Mouse (Mus musculus): ENCODE data around the gene Col5a1.

The Col5a1 gene

DNA sequence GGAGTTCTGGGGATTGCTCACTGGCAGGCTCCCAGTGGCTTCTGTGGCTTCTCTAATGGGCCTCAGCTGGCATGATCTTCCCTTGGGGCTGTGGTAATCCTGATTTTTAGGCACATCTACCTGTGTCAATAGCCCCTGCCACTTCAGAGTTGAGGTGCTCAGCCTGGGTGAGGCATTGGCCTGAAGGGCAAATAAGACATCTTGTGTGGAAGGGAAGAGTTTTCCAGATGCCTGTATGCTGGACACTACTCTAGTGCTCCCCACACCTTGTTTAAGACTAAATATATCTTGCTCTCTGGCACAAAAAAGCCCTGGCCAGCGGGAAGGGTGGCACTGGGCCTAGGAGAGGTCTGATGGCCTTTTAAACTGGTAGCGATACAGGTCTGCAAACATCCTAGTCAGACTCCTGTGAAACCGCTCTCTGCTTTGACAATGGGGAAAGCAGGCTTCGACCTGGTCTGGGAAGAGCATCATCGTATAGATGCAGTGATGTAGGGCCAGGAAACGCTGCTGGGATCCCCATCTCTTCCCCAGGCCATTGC, 33.2 kb downstream of the Col5a1 start:
- in situ Hi-C loops (cut with MboI, MseI) = no loop called here

GRCm38 (mm10) chr2:27922053-27922452, 35.8 kb downstream of the Col5a1 start:
- in situ Hi-C loops (cut with MboI, MseI) = loop anchor here in 1 of 2 experiments (10.0 kb wide), 1 partner anchor 1407 kb away; the partner anchor contains the start of gene Notch1

- in situ Hi-C loops (cut with MboI, MseI) = loop anchor here in 1 of 2 experiments (10.0 kb wide), 1 partner anchor 1409 kb away; the partner anchor contains the start of gene Notch1
These were observed 37.5 kb downstream of the Col5a1 start for GRCm38 (mm10) chr2:27923718-27924117.

DNA sequence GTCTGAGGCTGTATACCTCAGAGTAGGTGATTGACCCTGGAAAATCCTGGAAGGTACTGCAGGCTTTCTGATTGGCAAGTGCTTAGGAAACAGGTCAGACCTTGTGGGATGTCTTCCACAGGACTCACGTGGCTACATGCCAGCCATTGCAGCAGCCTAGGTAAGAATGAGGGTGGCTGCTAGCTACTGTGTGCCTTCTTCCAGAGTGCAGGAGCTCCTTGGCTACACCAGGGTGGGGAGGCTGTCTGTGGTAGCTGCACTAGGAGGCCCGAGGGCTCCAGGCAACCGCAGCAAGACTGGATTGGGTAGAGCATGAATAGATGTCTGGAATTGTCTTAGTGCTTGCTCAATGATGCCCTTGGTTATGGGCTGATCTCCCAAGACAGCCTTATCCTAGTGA, 38.2 kb downstream of the Col5a1 start:
- in situ Hi-C loops (cut with MboI, MseI) = loop anchor here in 1 of 2 experiments (10.0 kb wide), 1 partner anchor 1410 kb away; the partner anchor contains the start of gene Notch1

DNA sequence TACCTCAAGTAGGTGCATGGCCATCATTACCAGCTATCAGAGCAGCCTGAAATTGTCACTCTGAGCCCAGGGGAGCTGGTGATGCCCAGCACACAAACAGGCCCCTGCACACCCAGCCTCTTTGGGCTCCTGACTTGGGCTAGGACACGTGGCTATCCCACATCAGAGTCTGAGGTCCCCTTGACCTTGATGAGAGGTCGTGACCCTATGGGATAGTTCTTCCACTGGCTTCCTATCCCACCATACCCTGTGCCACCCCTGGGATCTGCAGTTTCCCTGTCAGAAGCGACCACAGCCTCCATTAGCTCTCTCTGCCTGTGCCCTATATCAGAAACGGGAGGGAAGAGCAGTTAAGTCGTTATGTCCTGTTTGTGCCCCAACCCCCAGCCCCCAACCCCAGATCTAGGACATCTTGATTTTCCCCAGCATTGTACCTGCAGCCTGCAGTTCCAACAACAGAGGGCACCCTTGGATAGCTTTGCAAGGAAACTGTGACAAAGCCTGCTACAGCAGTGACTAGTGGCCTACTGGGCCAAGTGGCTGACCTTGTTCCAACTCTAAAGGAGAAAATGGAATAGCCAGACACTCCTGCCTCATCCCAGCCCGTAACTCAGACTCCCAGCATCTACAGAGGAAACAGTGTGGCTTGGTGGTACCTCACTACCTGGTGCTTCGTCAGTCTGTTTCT, 40.4 kb downstream of the Col5a1 start:
- in situ Hi-C loops (cut with MboI, MseI) = loop anchor here in 1 of 2 experiments (10.0 kb wide), 1 partner anchor 1412 kb away; the partner anchor contains the start of gene Notch1

DNA sequence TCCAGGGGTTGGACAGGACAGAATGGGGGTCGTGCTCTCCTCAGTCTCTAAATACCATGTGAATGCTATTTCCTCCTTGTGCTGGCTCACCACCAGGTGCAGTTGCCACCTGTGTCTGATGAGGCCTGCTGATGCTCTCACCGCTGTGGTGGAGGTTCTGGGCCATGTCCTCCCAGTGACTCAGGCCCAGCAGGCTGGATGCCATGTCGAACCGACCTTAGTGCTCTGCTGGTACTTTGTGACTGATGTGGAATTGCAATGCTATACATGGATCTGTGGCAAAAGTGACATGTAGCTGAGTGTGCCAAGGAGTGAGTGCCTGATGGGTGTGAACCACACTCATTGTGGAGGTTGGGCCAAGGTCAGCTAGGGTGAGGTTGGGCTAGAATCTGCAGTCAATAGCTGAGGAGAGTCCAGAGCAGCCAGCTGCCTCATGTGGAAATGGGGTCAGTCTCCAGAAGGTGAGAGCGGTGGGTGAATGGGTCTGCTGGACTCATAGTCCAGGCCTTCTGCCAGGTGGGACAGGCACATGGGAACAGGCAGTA, 44.3 kb downstream of the Col5a1 start:
- in situ Hi-C loops (cut with MboI, MseI) = no loop called here

DNA sequence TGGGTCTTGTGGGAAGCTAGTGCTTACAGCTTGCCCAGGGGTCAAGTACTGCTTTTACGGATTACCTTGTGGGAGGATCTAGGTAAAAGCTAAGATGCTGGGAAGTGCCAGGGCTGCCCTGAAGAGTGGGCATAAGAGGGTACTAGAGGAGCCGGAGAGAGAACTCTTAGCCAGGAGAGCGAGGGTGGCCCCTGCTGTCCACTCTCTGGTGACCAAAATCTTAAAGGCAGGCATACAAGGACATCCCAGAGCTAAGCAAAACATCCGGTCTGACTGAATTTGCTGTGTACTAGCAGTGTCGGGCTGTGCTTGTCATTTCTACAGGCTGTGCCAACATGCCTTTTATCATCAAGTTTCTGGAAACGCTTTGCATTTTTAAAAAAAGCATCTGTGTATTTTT, 44.9 kb downstream of the Col5a1 start:
- in situ Hi-C loops (cut with MboI, MseI) = no loop called here

GRCm38 (mm10) chr2:27931971-27932370, 45.7 kb downstream of the Col5a1 start:
- in situ Hi-C loops (cut with MboI, MseI) = no loop called here

- in situ Hi-C loops (cut with MboI, MseI) = no loop called here
These were observed 48.0 kb downstream of the Col5a1 start for GRCm38 (mm10) chr2:27934269-27934668.

DNA sequence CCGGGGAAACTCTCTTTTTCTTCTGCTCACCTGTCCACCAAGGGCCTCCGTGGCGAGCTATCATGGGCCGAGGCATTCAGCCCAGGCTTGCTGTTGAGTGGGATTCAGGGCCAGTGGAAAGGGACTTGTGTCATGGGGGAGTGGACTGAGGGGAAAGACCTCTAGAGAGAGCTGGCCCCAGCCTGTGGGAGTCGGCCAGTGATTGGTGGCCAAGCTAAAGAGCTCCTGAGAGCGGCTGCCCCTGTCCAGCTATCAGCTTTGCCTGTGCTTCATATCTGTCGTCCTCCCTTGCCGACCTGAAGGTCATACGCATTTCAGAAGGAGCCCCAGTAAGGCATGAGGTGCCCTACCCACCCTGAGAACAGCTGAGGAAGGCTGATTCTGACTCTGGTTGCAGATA, 48.6 kb downstream of the Col5a1 start:
- in situ Hi-C loops (cut with MboI, MseI) = no loop called here

GRCm38 (mm10) chr2:27935441-27935840, 49.2 kb downstream of the Col5a1 start:
- in situ Hi-C loops (cut with MboI, MseI) = no loop called here

DNA sequence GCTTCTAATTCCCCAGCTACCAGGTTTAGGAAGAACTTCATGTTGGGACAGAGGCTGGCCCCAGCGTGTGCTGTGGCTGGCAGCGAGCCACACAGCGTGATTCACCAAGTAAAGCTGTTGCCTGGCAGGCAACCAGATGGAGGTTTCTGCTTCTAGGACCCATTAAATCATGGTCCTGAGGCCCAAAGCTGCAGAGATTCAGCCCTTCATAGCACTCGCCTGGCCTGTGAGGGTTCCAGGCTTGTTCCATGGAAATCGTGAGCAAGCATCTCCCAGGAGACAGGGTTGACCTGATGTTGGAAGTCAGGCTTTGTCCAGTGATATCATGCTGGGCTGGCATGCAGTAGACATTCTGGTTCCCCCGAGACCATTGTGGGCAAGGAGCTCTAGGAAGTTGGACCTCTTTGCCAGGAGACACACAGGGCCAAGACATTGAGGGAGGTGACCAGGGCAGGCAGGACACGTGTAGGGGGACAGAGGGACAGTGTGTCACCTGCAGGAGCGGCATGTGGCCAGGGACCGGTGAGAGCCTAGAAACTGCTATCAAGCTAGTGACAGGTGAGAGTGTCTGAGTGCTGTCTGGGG, 50.5 kb downstream of the Col5a1 start:
- in situ Hi-C loops (cut with MboI, MseI) = no loop called here

- in situ Hi-C loops (cut with MboI, MseI) = no loop called here
These were observed 53.2 kb downstream of the Col5a1 start for GRCm38 (mm10) chr2:27939433-27939832.

GRCm38 (mm10) chr2:27940144-27940543, 53.9 kb downstream of the Col5a1 start:
- in situ Hi-C loops (cut with MboI, MseI) = no loop called here

DNA sequence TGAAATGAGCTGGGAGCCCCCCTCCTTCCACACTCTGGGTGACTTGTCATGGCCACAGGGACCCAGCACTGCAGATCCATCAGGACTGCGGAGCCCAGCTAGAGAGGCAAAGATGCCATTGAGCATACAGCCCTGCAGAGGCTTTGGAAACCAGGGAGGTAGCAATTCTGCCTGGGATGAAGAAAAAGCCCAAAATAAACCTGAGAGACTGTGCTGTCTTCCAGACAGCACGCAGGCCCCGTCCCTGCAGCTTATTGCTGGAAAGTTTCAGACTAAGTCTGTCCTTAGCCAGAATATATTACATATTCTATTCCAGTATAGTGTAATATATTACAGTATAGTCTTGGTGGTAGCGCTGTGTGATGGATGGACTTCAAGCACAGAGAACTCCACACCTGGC, 61.0 kb downstream of the Col5a1 start:
- in situ Hi-C loops (cut with MboI, MseI) = no loop called here

- in situ Hi-C loops (cut with MboI, MseI) = no loop called here
These were observed 61.7 kb downstream of the Col5a1 start for GRCm38 (mm10) chr2:27947917-27948316.

DNA sequence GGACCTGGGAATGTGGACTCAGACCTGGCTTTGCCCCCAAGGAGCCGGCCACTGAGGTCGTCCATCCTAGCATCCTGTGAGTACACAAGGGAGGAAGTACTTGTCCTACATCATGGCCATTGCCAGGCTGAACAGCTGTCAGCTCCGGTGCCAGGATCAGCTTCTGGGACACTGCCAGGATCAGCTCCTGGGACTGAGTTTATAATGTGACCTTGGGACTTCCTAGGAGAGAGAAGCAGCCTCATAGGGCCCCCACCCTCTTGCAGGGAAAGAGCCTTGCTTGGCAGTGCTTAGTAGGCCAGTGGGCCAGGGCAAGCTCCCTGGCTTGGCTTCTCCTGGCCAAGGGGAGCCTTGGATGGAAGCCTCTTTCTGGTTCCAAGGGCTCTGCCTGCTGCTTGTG, 67.6 kb downstream of the Col5a1 start:
- in situ Hi-C loops (cut with MboI, MseI) = no loop called here

DNA sequence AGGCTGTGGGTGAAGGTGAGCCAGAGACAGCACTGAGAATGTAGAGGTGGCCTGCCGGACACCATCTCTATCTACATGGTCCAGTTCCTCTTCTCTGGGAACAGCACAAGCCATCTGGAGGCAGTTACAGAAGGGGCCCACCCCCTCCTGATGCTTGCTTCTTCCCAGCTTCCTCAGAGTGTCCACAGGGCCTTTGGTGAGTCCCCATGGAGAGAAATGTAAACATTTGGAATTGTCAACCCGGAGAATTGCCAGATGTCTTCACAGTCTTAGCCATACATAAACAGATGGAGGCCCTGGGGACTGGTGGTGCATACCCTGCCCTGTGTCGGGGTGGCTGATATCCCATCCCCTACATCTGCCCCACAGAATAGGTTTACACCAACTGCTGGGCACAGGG, 68.7 kb downstream of the Col5a1 start:
- in situ Hi-C loops (cut with MboI, MseI) = no loop called here

DNA sequence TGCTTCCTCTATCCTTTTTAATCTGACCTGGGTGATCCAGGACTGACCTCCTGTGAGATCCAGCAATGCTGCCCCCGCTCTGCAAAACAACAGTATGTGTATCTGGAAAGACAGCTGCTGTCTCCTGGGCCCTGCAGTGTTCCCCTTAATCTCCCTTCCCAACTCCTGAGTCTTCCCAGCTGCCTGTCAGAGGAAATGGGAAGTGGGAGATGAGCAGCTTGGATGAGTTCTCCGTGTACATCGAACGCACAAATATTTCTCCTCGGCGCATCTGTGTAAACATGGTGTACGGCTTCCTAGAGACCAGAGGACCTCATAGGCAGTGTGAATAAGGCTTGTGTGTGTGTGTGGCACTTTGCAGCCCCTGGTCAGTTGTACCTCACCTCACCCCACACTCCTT, 70.5 kb downstream of the Col5a1 start:
- in situ Hi-C loops (cut with MboI, MseI) = no loop called here

- in situ Hi-C loops (cut with MboI, MseI) = no loop called here
These were observed 71.0 kb downstream of the Col5a1 start for GRCm38 (mm10) chr2:27957184-27957583.

GRCm38 (mm10) chr2:27959275-27959674, 73.0 kb downstream of the Col5a1 start:
- in situ Hi-C loops (cut with MboI, MseI) = no loop called here

DNA sequence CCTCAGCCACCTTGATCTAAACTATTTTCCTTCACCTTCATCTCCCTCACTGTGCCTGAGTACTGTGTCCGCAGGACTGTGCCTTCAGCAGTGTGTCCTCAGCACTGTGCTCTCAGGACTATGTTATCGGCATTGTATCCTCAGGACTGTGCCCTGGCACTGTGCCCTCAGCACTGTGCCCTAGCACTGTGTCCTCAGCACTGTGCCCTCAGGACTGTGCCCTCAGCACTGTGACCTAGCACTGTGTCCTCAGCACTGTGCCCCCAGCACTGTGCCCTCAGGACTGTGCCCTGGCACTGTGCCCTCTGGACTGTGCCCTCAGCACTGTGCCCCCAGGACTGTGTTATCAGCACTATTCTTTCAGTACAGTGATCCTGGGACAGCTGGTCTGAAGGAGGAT, 75.0 kb downstream of the Col5a1 start:
- in situ Hi-C loops (cut with MboI, MseI) = loop anchor here in 1 of 2 experiments (5.0 kb wide), 1 partner anchor 189 kb away; no protein-coding TSS in a partner anchor

All from T-helper 17 cell (primary cell).